Mouse (Mus musculus) 3134 (cell line): ENCODE measurements around the gene Hoxd1.

Experiments
- DNase-seq: peaks from one replicate; pipeline ENCODE4 v3.0.0-alpha.2; 2011; ENCODE audit warnings: low spot score; ENCODE audit not compliant: insufficient read length; ENCODE audit errors: extremely low read depth

Gene Hoxd1

GRCm38 (mm10) chr2:74762522-74763244 is at the start of gene Hoxd1:
Hoxd1 (plus strand) TSS chr2:74762980.
- no peak for DNase-seq

GRCm38 (mm10) chr2:74713239-74714150 is 49.3 kb upstream of the Hoxd1 start:
- DNase-seq = no peak

GRCm38 (mm10) chr2:74714156-74714789 is 48.5 kb upstream of the Hoxd1 start:
- DNase-seq = no peak

GRCm38 (mm10) chr2:74714881-74715280 is 47.9 kb upstream of the Hoxd1 start:
- no peak for DNase-seq

- peak; percentile 82 for DNase-seq
Observed at GRCm38 (mm10) chr2:74715504-74716241, 47.1 kb upstream of the Hoxd1 start.

GRCm38 (mm10) chr2:74720384-74720783 is 42.4 kb upstream of the Hoxd1 start:
- DNase-seq = no peak

GRCm38 (mm10) chr2:74720955-74721491 is 41.8 kb upstream of the Hoxd1 start:
- DNase-seq = no peak

- no peak for DNase-seq
Observed at GRCm38 (mm10) chr2:74721882-74722281, 40.9 kb upstream of the Hoxd1 start.

GRCm38 (mm10) chr2:74722949-74723348 is 39.8 kb upstream of the Hoxd1 start:
- DNase-seq = no peak

- no peak for DNase-seq
Observed at GRCm38 (mm10) chr2:74724244-74725015, 38.4 kb upstream of the Hoxd1 start.

GRCm38 (mm10) chr2:74725171-74725570 is 37.6 kb upstream of the Hoxd1 start:
- no peak for DNase-seq

- DNase-seq = no peak
Observed at GRCm38 (mm10) chr2:74726551-74726950, 36.2 kb upstream of the Hoxd1 start, which contains the start of gene Gm28230. Gm28230 (plus strand) TSS chr2:74726728.

GRCm38 (mm10) chr2:74726973-74727639 is 35.7 kb upstream of the Hoxd1 start:
- peak; percentile 32 for DNase-seq

GRCm38 (mm10) chr2:74727640-74728302 is 35.0 kb upstream of the Hoxd1 start:
- DNase-seq = peak; percentile 62

GRCm38 (mm10) chr2:74728303-74728680 is 34.5 kb upstream of the Hoxd1 start:
- no peak for DNase-seq

- DNase-seq = no peak
Observed at GRCm38 (mm10) chr2:74730331-74730730, 32.4 kb upstream of the Hoxd1 start.

- DNase-seq = no peak
Observed at GRCm38 (mm10) chr2:74731055-74731454, 31.7 kb upstream of the Hoxd1 start.

GRCm38 (mm10) chr2:74731799-74732512 is 30.8 kb upstream of the Hoxd1 start:
- no peak for DNase-seq
